Mouse (Mus musculus) CH12.LX (cell line): ENCODE measurements around the gene Mpl. TPM values are rescaled to one million over a fixed set of nuclear protein-coding genes. Genes with fewer than 3 reads are reported as not detected.

Source experiments
- DNase-seq: peaks from one replicate; pipeline ENCODE4 v3.0.0-alpha.2; 2013; ENCODE audit errors: extremely low read depth
- H3K27ac ChIP-seq: 2 replicates; pipeline ENCODE4 v1.5.1; 2012; ENCODE audit warnings: low read depth, mild to moderate bottlenecking, control low read depth, moderate library complexity; ENCODE audit not compliant: insufficient read depth
- H3K27me3 ChIP-seq: replicated peaks from 2 replicates; pipeline ENCODE3; 2012; ENCODE audit warnings: inconsistent platforms
- H3K36me3 ChIP-seq, 2 experiments: replicated peaks in 1 of 2; 2 replicates each; pipeline versions ENCODE3 to v1.6.1; 2012; ENCODE audit warnings: inconsistent platforms in 1 of 2, low read length in 1 of 2, mild to moderate bottlenecking in 1 of 2, mixed read lengths in 1 of 2, moderate library complexity in 1 of 2; ENCODE audit not compliant: control insufficient read depth in 1 of 2, insufficient read depth in 1 of 2
- H3K4me1 ChIP-seq, 2 experiments: 2 replicates each; pipeline ENCODE4 v1.6.1; 2012; ENCODE audit warnings: inconsistent platforms in 1 of 2, moderate library complexity in 1 of 2; ENCODE audit not compliant: insufficient read depth in 2 of 2, control insufficient read depth in 1 of 2
- H3K4me2 ChIP-seq: 2 replicates; pipeline ENCODE4 v1.6.1; 2012; ENCODE audit warnings: low read depth, mild to moderate bottlenecking, control low read depth; ENCODE audit not compliant: poor library complexity, insufficient read depth, severe bottlenecking
- H3K4me3 ChIP-seq, 3 experiments: fragments of 150-350 bp in 1 of 3; sonication (generic) in 1 of 3; replicated peaks in 1 of 3; 2 replicates each; pipeline versions ENCODE3 to v1.5.1; 2011 to 2012; ENCODE audit warnings: low read depth in 2 of 3, low read length in 2 of 3, mild to moderate bottlenecking in 2 of 3, moderate library complexity in 2 of 3, control low read depth in 1 of 3, improper control_type of control experiment in 1 of 3, inconsistent platforms in 1 of 3, mixed read lengths in 1 of 3; ENCODE audit not compliant: poor library complexity in 1 of 3
- H3K79me2 ChIP-seq: replicated peaks from 2 replicates; pipeline ENCODE4 v1.6.1; 2012; ENCODE audit warnings: mild to moderate bottlenecking, moderate library complexity; ENCODE audit not compliant: control insufficient read depth, poor library complexity, insufficient read depth, severe bottlenecking; ENCODE audit errors: extremely low read depth
- H3K9ac ChIP-seq: 2 replicates; pipeline ENCODE4 v1.6.1; 2012; ENCODE audit warnings: low read depth, mild to moderate bottlenecking, control low read depth, moderate library complexity; ENCODE audit not compliant: insufficient read depth
- H3K9me3 ChIP-seq: replicated peaks from 2 replicates; pipeline ENCODE3; 2012; ENCODE audit warnings: low read length, inconsistent platforms, mixed read lengths
- BHLHE40 ChIP-seq: IDR thresholded peaks from 2 replicates; pipeline ENCODE4 v1.6.1; 2011; ENCODE audit warnings: mild to moderate bottlenecking, low read depth, low read length, improper control_type of control experiment
- CHD2 ChIP-seq: IDR thresholded peaks from 2 replicates; pipeline ENCODE4 v1.6.1; 2011; ENCODE audit warnings: low read length, improper control_type of control experiment
- CTCF ChIP-seq, 2 experiments: IDR thresholded peaks in 1 of 2; conservative IDR thresholded peaks in 1 of 2; 2 replicates each; pipeline ENCODE4 v1.5.1; 2011 to 2012; ENCODE audit warnings: low read depth in 2 of 2, low read length in 2 of 2, improper control_type of control experiment in 1 of 2, inconsistent platforms in 1 of 2, mild to moderate bottlenecking in 1 of 2, moderate library complexity in 1 of 2
- ETS1 ChIP-seq: conservative IDR thresholded peaks from 2 replicates; pipeline ENCODE4 v1.6.1; 2012; ENCODE audit warnings: low read depth, mild to moderate bottlenecking, inconsistent platforms, low read length, improper control_type of control experiment, moderate library complexity
- GABPA ChIP-seq: IDR thresholded peaks from 2 replicates; pipeline ENCODE4 v1.6.1; 2012; ENCODE audit warnings: low read depth, low read length, improper control_type of control experiment, inconsistent platforms; ENCODE audit not compliant: insufficient replicate concordance
- HCFC1 ChIP-seq: IDR thresholded peaks from 2 replicates; pipeline ENCODE4 v1.6.1; 2012; ENCODE audit warnings: low read depth, mild to moderate bottlenecking, inconsistent platforms, low read length, improper control_type of control experiment
- JUND ChIP-seq: conservative IDR thresholded peaks from 2 replicates; pipeline ENCODE4 v1.6.1; 2011; ENCODE audit warnings: low read depth, low read length, improper control_type of control experiment
- KAT2A ChIP-seq: IDR thresholded peaks from 2 replicates; pipeline ENCODE4 v1.6.1; 2012; ENCODE audit warnings: low read length, improper control_type of control experiment, inconsistent platforms; ENCODE audit not compliant: insufficient replicate concordance
- MAFK ChIP-seq: IDR thresholded peaks from 2 replicates; pipeline ENCODE4 v1.6.1; 2011; ENCODE audit warnings: low read length, improper control_type of control experiment; ENCODE audit not compliant: insufficient replicate concordance
- MAX ChIP-seq: IDR thresholded peaks from 2 replicates; pipeline ENCODE4 v1.6.1; 2011; ENCODE audit warnings: low read length, improper control_type of control experiment
- MXI1 ChIP-seq: IDR thresholded peaks from 2 replicates; pipeline ENCODE4 v1.6.1; 2011; ENCODE audit warnings: mild to moderate bottlenecking, low read depth, low read length, improper control_type of control experiment
- NELFE ChIP-seq: IDR thresholded peaks from 2 replicates; pipeline ENCODE4 v1.6.1; 2011; ENCODE audit warnings: low read depth, low read length, improper control_type of control experiment
- NRF1 ChIP-seq: IDR thresholded peaks from 2 replicates; pipeline ENCODE4 v1.6.1; 2014; ENCODE audit warnings: low read depth, mild to moderate bottlenecking, inconsistent platforms, low read length, improper control_type of control experiment, moderate library complexity
- POLR2A ChIP-seq: IDR thresholded peaks from 2 replicates; pipeline ENCODE4 v1.6.1; 2011; ENCODE audit warnings: low read depth, mild to moderate bottlenecking, improper control_type of control experiment, low read length
- RCOR1 ChIP-seq: conservative IDR thresholded peaks from 2 replicates; pipeline ENCODE4 v1.6.1; 2012; ENCODE audit warnings: low read depth, mild to moderate bottlenecking, inconsistent platforms, low read length, improper control_type of control experiment
- SIN3A ChIP-seq: IDR thresholded peaks from 2 replicates; pipeline ENCODE4 v1.6.1; 2012; ENCODE audit warnings: low read length, improper control_type of control experiment, inconsistent platforms
- SMC3 ChIP-seq: IDR thresholded peaks from 2 replicates; pipeline ENCODE4 v1.6.1; 2011; ENCODE audit warnings: low read depth, low read length, improper control_type of control experiment
- TCF12 ChIP-seq: IDR thresholded peaks from 2 replicates; pipeline ENCODE4 v1.6.1; 2014; ENCODE audit warnings: low read depth, mild to moderate bottlenecking, inconsistent platforms, low read length, improper control_type of control experiment
- UBTF ChIP-seq: IDR thresholded peaks from 2 replicates; pipeline ENCODE4 v1.6.1; 2012; ENCODE audit warnings: low read depth, mild to moderate bottlenecking, inconsistent platforms, low read length, improper control_type of control experiment, moderate library complexity
- USF1 ChIP-seq: IDR thresholded peaks from 2 replicates; pipeline ENCODE4 v1.6.1; 2014; ENCODE audit warnings: low read depth, mild to moderate bottlenecking, inconsistent platforms, low read length, improper control_type of control experiment
- USF2 ChIP-seq: conservative IDR thresholded peaks from 2 replicates; pipeline ENCODE4 v1.6.1; 2011; ENCODE audit warnings: low read depth, low read length, improper control_type of control experiment
- ZMIZ1 ChIP-seq: IDR thresholded peaks from 2 replicates; pipeline ENCODE4 v1.6.1; 2012; ENCODE audit warnings: low read depth, mild to moderate bottlenecking, inconsistent platforms, low read length, improper control_type of control experiment
- dilution Hi-C: fragments of 300-500 bp; cut with MboI; formaldehyde crosslinking; loops from 2 replicates; pipeline ENCODE4 v1.14.3; 2020; ENCODE audit warnings: low sequenced_read_pairs; ENCODE audit not compliant: extremely low pct_unique_long_range_greater_than_20kb, extremely low pct_ligation_motif_present
- in situ Hi-C: fragments of 300-500 bp; cut with MboI; formaldehyde crosslinking; loops from 3 replicates; pipeline ENCODE4 v1.14.3; 2019; ENCODE audit warnings: low sequenced_read_pairs, low pct_ligation_motif_present, low pct_unique_long_range_greater_than_20kb, mixed read lengths
- polyA plus RNA-seq: library from polyadenylated mRNA; unstranded; fragments of >175 nt; gene quantifications from 2 replicates; pipeline ENCODE4 v1.2.1, GENCODE M21; 2012; ENCODE audit warnings: low read depth; ENCODE audit not compliant: insufficient read length
- total RNA-seq, 2 experiments: library from RNA; depleted of rRNA; stranded (reverse); fragments of 300-350 nt in 1 of 2; fragments of >200 nt in 1 of 2; gene quantifications; 2 replicates each; pipeline ENCODE4 v1.2.3; 2012 to 2014

Gene Mpl
- total and polyA plus RNA-seq, 3 experiments: not detected

- in situ Hi-C loops (no loop called here), dilution Hi-C loops (no loop called here)
- Histone ChIP-seq H3K9ac (no peak overlapping the region), H3K4me1 (peaks cover 3 to 4% of the 10 kb centered on the region in 2 experiments), H3K36me3 (peaks cover 88 to 98% of the 10 kb centered on the region in 2 experiments), H3K27me3 (no peaks in the 10 kb centered on the region), H3K79me2 (no peaks in the 10 kb centered on the region)
- no peak for DNase-seq
- TF ChIP-seq ZMIZ1 (no peak), RCOR1 (no peak), SIN3A (no peak), TCF12 (no peak), MAFK (no peak), UBTF (no peak), CHD2 (no peak), SMC3 (no peak), MAX (no peak), CTCF (conservative IDR thresholded peaks at IDR 0.05 in 1 of 2, IDR thresholded peaks at IDR 0.05 in 1 of 2; ENCODE audit: low read depth in 2 of 2, low read length in 2 of 2) (no peak)
- TF ChIP-seq, all 38 proteins: peak for 0
- Histone ChIP-seq H3K9me3 (no peaks in the 10 kb centered on the region), H3K4me3 (no peak overlapping the region), H3K4me2 (no peak overlapping the region), H3K27ac (no peak overlapping the region)
These were observed 62.0 kb downstream of the Mpl start for GRCm38 (mm10) chr4:118395289-118395688.

- Histone ChIP-seq H3K9me3 (no peaks in the 10 kb centered on the region), H3K36me3 (peaks cover 89 to 98% of the 10 kb centered on the region in 2 experiments), H3K4me3 (no peak overlapping the region), H3K4me1 (peaks cover 4 to 12% of the 10 kb centered on the region in 2 experiments), H3K27ac (no peak overlapping the region), H3K27me3 (no peaks in the 10 kb centered on the region), H3K4me2 (no peak overlapping the region), H3K9ac (no peak overlapping the region), H3K79me2 (no peaks in the 10 kb centered on the region)
- TF ChIP-seq NELFE (no peak), ETS1 (no peak), USF2 (no peak), TCF12 (no peak), JUND (no peak), NRF1 (no peak), MXI1 (no peak), POLR2A (no peak), KAT2A (no peak), USF1 (no peak), UBTF (no peak), SIN3A (no peak), BHLHE40 (no peak), GABPA (no peak), HCFC1 (no peak), MAX (no peak)
- in situ Hi-C loops: no loop called here
- no peak for DNase-seq
- dilution Hi-C loops: no loop called here
These were observed 62.8 kb downstream of the Mpl start for GRCm38 (mm10) chr4:118394505-118394904.

Other genes with a start within 250 kb of the Mpl start
- gene Ptprf, start 166.1 kb downstream of the Mpl start, total RNA-seq (2012; rRNA removed): 0.13 and 0.21 TPM in 2 replicates
- gene Ptprf, start 166.1 kb downstream of the Mpl start, total RNA-seq (2014; rRNA removed): not detected in 2 replicates
- 0.11 and 0.14 TPM in 2 replicates for gene Ptprf, start 166.1 kb downstream of the Mpl start, polyA plus RNA-seq
- gene Szt2, start 48.2 kb downstream of the Mpl start, total RNA-seq (2012; rRNA removed): 7.4 TPM in 2 replicates
- gene Szt2, start 48.2 kb downstream of the Mpl start, total RNA-seq (2014; rRNA removed): 2.9 and 3.2 TPM in 2 replicates
- 15.1 and 18.9 TPM in 2 replicates for gene Szt2, start 48.2 kb downstream of the Mpl start, polyA plus RNA-seq
- 109 and 121 TPM in 2 replicates for gene Med8, start 48.2 kb downstream of the Mpl start, total RNA-seq (2012; rRNA removed)
- 152 and 156 TPM in 2 replicates for gene Med8, start 48.2 kb downstream of the Mpl start, total RNA-seq (2014; rRNA removed)
- 102 and 113 TPM in 2 replicates for gene Med8, start 48.2 kb downstream of the Mpl start, polyA plus RNA-seq
- gene Elovl1, start 29.4 kb downstream of the Mpl start, total RNA-seq (2012; rRNA removed): 45.9 and 47.1 TPM in 2 replicates
- gene Elovl1, start 29.4 kb downstream of the Mpl start, total RNA-seq (2014; rRNA removed): 56.3 and 61.1 TPM in 2 replicates
- 83.9 and 110 TPM in 2 replicates for gene Elovl1, start 29.4 kb downstream of the Mpl start, polyA plus RNA-seq
- 172 and 222 TPM in 2 replicates for gene Cdc20, start 20.2 kb downstream of the Mpl start, total RNA-seq (2012; rRNA removed)
- 213 and 224 TPM in 2 replicates for gene Cdc20, start 20.2 kb downstream of the Mpl start, total RNA-seq (2014; rRNA removed)
- gene Cdc20, start 20.2 kb downstream of the Mpl start, polyA plus RNA-seq: 201 and 212 TPM in 2 replicates
- not detected in 2 replicates for gene Tie1, start 32.5 kb upstream of the Mpl start, total RNA-seq (2012; rRNA removed)
- not detected in 2 replicates for gene Tie1, start 32.5 kb upstream of the Mpl start, total RNA-seq (2014; rRNA removed)
- gene Tie1, start 32.5 kb upstream of the Mpl start, polyA plus RNA-seq: not detected in 2 replicates
- not detected in 2 replicates for gene 2610528J11Rik, start 69.5 kb upstream of the Mpl start, total RNA-seq (2012; rRNA removed)
- not detected in 2 replicates for gene 2610528J11Rik, start 69.5 kb upstream of the Mpl start, total RNA-seq (2014; rRNA removed)
- not detected in 2 replicates for gene 2610528J11Rik, start 69.5 kb upstream of the Mpl start, polyA plus RNA-seq
- gene Tmem125, start 86.5 kb upstream of the Mpl start, total RNA-seq (2012; rRNA removed): not detected in 2 replicates
- not detected in 2 replicates for gene Tmem125, start 86.5 kb upstream of the Mpl start, total RNA-seq (2014; rRNA removed)
- not detected in 2 replicates for gene Tmem125, start 86.5 kb upstream of the Mpl start, polyA plus RNA-seq
- gene Cfap57, start 163.3 kb upstream of the Mpl start, total RNA-seq (2012; rRNA removed): not detected in 2 replicates
- gene Cfap57, start 163.3 kb upstream of the Mpl start, total RNA-seq (2014; rRNA removed): not detected in 2 replicates
- not detected in 2 replicates for gene Cfap57, start 163.3 kb upstream of the Mpl start, polyA plus RNA-seq
- gene Ebna1bp2, start 163.3 kb upstream of the Mpl start, total RNA-seq (2012; rRNA removed): 167 and 209 TPM in 2 replicates
- 271 and 276 TPM in 2 replicates for gene Ebna1bp2, start 163.3 kb upstream of the Mpl start, total RNA-seq (2014; rRNA removed)
- gene Ebna1bp2, start 163.3 kb upstream of the Mpl start, polyA plus RNA-seq: 257 and 309 TPM in 2 replicates
- not detected in 2 replicates for gene Olfr62, start 201.4 kb upstream of the Mpl start, total RNA-seq (2012; rRNA removed)
- not detected in 2 replicates for gene Olfr62, start 201.4 kb upstream of the Mpl start, total RNA-seq (2014; rRNA removed)
- gene Olfr62, start 201.4 kb upstream of the Mpl start, polyA plus RNA-seq: not detected in 2 replicates
- gene Olfr1342, start 235.2 kb upstream of the Mpl start, total RNA-seq (2012; rRNA removed): not detected in 2 replicates
- gene Olfr1342, start 235.2 kb upstream of the Mpl start, total RNA-seq (2014; rRNA removed): not detected in 2 replicates
- not detected in 2 replicates for gene Olfr1342, start 235.2 kb upstream of the Mpl start, polyA plus RNA-seq
- gene Olfr1341, start 246.0 kb upstream of the Mpl start, total RNA-seq (2012; rRNA removed): not detected in 2 replicates
- gene Olfr1341, start 246.0 kb upstream of the Mpl start, total RNA-seq (2014; rRNA removed): not detected in 2 replicates
- not detected in 2 replicates for gene Olfr1341, start 246.0 kb upstream of the Mpl start, polyA plus RNA-seq